Mouse (Mus musculus) kidney, adult 2 months (tissue): ENCODE results near the gene Ptges.

ENCODE experiments used
- CTCF ChIP-seq: fragments of 200-500 bp; conservative IDR thresholded peaks from 2 replicates; pipeline ENCODE4 v1.5.1; 2011; ENCODE audit warnings: low read depth, mild to moderate bottlenecking, control low read depth, low read length, moderate library complexity, mixed read lengths; ENCODE audit not compliant: insufficient read depth, insufficient read length
- POLR2A ChIP-seq: fragments of 200-500 bp; IDR thresholded peaks from one replicate; pipeline ENCODE4 v1.6.1; 2011; ENCODE audit warnings: low read depth, low read length, control low read depth

DNA sequence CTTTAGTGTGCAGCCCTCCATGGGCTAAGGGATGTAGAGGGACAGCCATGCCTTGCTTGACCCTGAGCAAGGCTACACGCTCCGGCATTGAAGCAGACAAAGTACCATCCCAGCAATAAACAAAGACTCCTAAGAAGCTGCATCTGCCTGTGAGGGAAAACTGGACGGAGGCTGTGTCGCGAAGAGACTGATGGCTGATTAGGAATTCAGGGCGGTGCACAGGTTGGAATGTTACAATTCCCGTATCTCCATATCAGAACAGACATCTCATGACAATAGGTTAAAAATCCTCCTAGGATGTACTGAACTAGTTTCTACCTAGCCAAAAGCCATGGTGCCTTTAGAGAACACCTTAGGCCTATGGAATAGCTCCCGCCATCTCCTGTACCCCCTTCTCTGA is 23.8 kb downstream of the Ptges start:
- TF ChIP-seq CTCF (no peak), POLR2A (no peak)
